Mouse (Mus musculus) liver, embryonic 13.5 days (tissue): ENCODE measurements around the gene Tomm7. TPM values are rescaled to one million over a fixed set of nuclear protein-coding genes. Genes with fewer than 3 reads are reported as not detected.
"Not testable (repeated sequence)": the region's sequence is repeated elsewhere in the genome, so short reads cannot be mapped to it uniquely, and the experiment has no call there.

ENCODE experiments used
- ATAC-seq: fragments of 200-750 bp; cut with Nextera tagmentation; 2 replicates; pipeline ENCODE4 v1.8.0; 2017; ENCODE audit warnings: low read depth, mild to moderate bottlenecking, moderate number of reproducible peaks, moderate library complexity
- DNase-seq: peaks from one replicate; pipeline ENCODE4 v3.0.0; 2022
- H3K27ac ChIP-seq: fragments of 300-500 bp; sonication (generic); 2 replicates; pipeline ENCODE4 v1.5.1; 2015; ENCODE audit warnings: moderate library complexity, mild to moderate bottlenecking, inconsistent platforms
- H3K27me3 ChIP-seq: fragments of 300-500 bp; sonication (generic); 2 replicates; pipeline ENCODE4 v1.6.1; 2015; ENCODE audit warnings: mild to moderate bottlenecking, inconsistent platforms
- H3K36me3 ChIP-seq: fragments of 300-500 bp; sonication (generic); 2 replicates; pipeline ENCODE4 v1.6.1; 2015; ENCODE audit warnings: mild to moderate bottlenecking, inconsistent platforms
- H3K4me1 ChIP-seq: fragments of 300-500 bp; sonication (generic); replicated peaks from 2 replicates; pipeline ENCODE4 v1.6.1; 2015; ENCODE audit warnings: inconsistent platforms
- H3K4me2 ChIP-seq: fragments of 300-500 bp; sonication (generic); 2 replicates; pipeline ENCODE4 v1.6.1; 2015; ENCODE audit warnings: inconsistent platforms, mild to moderate bottlenecking, moderate library complexity
- H3K4me3 ChIP-seq: fragments of 300-500 bp; sonication (generic); replicated peaks from 2 replicates; pipeline ENCODE4 v1.5.1; 2015; ENCODE audit warnings: mild to moderate bottlenecking, inconsistent platforms
- H3K9ac ChIP-seq: fragments of 300-500 bp; sonication (generic); 2 replicates; pipeline ENCODE4 v1.6.1; 2015; ENCODE audit warnings: mild to moderate bottlenecking, inconsistent platforms
- H3K9me3 ChIP-seq: fragments of 300-500 bp; sonication (generic); replicated peaks from 2 replicates; pipeline ENCODE4 v1.6.1; 2016; ENCODE audit warnings: inconsistent platforms
- WGBS: fragments of 180-500 bp; shearing (Covaris S2); methylation state at CpG from one replicate; pipeline ENCODE4 v1.1.7; 2015; ENCODE audit not compliant: insufficient replicate concordance; 5-methylcytosine and 5-hydroxymethylcytosine counted together
- polyA plus RNA-seq: library from polyadenylated mRNA; unstranded; fragments of >200 nt; fragmentation: Nextera tagmentation; extraction: Ambion mirVana; gene quantifications from 2 replicates; pipeline ENCODE4 v1.2.1, GENCODE M21; 2015

Gene Tomm7
- polyA plus RNA-seq, 1 experiment from 2014 or later, result 93.8 TPM

DNA sequence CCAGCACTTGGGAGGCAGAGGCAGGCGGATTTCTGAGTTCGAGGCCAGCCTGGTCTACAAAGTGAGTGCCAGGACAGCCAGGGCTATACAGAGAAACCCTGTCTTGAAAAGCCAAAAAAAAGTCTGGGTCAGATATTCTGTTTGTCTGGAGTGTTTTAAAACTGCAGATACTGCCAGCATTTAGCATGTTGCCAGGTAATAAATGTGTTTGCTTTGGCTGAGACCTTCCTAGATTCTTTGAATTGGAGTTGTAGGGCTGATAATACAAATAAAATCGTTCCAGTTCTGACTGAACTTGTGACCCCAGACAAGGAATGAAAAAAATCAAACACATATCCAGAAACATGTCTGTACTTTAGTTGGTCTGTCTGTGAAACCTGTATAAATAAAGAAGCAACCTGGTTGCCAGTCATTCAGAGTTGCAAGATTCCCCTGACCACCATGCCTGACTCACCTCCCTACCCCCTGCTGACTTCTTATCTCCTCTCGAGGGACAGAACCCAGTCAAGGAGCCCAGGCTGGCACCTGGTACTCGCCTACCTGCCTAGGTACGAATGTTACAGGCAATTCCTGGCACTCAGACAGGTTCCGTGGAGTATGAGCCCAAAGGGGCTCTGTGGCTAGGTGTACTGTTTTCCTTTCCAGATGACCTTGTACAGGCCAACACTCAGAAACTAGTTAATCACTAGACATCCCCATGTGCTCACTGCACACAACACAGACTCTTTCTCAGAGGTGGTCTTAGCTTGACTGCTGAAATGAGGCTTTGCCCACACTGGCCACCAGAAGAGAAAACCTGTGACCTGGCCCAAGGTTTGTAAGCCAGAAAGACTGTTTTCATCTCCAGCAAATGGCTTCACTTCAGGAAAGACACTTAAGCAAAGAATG, 19.4 kb upstream of the Tomm7 start:
- H3K27ac ChIP-seq, result no peak overlapping the region
- H3K4me1 ChIP-seq, result no peaks in the 10 kb centered on the region; the same call in 1 of the 2 replicates
- no peak overlapping the region for H3K4me2 ChIP-seq
- no peaks in the 10 kb centered on the region for H3K27me3 ChIP-seq
- H3K9me3 ChIP-seq, result no peaks in the 10 kb centered on the region
- H3K36me3 ChIP-seq, result peaks cover 9% of the 10 kb centered on the region; the same call in 1 of the 2 replicates
- DNase-seq (no peak), ATAC-seq (no peak)
- WGBS, result 63% methylated on average over 7 of the region's 7 CpGs
- H3K9ac ChIP-seq, result no peak overlapping the region
- no peak overlapping the region for H3K4me3 ChIP-seq

DNA sequence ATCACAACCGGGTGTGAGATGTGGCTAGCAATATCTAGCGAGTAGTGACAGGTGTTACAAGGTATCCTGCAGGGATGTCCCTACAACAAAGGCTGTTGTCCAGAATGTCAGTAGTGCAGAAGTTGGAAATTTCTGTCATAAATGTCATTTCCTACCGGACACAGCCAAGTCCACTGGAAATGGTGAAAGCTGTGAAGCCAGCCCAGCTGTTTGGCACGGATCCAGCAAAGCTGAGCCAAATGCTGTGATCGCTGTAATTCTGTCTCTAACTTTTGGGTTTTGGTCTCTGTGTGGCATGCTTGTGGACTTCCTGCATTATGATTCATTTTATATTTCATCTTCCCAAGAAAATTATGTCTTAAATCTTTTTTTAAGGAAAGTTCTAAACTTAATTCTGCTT, 18.3 kb upstream of the Tomm7 start:
- 73% methylated on average over 5 of the region's 5 CpGs for WGBS
- Histone ChIP-seq H3K27ac (no peak overlapping the region), H3K4me3 (no peak overlapping the region), H3K9me3 (no peaks in the 10 kb centered on the region), H3K9ac (no peak overlapping the region), H3K27me3 (no peaks in the 10 kb centered on the region), H3K4me2 (no peak overlapping the region), H3K4me1 (no peaks in the 10 kb centered on the region; the same call in 1 of the 2 replicates), H3K36me3 (peaks cover 20% of the 10 kb centered on the region)
- ATAC-seq, result no peak
- DNase-seq, result no peak

DNA sequence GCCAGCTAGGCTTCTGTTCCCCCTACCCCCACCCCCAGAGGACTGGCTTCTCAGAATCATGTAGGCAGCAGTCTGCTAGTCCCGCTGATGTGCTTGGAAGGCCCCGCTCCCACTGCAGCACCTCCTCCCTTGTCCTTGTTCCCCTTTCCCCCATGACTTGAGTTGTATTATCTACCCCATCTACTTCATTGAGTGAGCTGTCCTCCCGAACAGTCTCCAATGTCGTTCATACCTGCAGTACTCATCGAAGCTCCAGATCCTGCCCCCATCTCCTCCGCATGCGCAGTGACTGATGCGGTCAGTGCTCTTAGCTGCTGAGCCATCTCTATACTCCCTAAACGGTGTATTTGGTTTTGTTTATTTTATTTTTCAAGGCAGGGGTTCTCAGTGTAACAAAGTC, 17.8 kb upstream of the Tomm7 start:
- 80% methylated on average over 9 of the region's 9 CpGs for WGBS
- no peaks in the 10 kb centered on the region for H3K9me3 ChIP-seq
- no peaks in the 10 kb centered on the region for H3K27me3 ChIP-seq
- no peak overlapping the region for H3K9ac ChIP-seq
- no peak overlapping the region for H3K4me3 ChIP-seq
- DNase-seq (no peak), ATAC-seq (no peak)
- no peaks in the 10 kb centered on the region; the same call in 1 of the 2 replicates for H3K4me1 ChIP-seq
- no peak overlapping the region for H3K4me2 ChIP-seq
- H3K27ac ChIP-seq, result no peak overlapping the region
- peaks cover 25% of the 10 kb centered on the region for H3K36me3 ChIP-seq

- Histone ChIP-seq H3K9me3 (no peaks in the 10 kb centered on the region), H3K36me3 (peaks cover 43% of the 10 kb centered on the region), H3K9ac (no peak overlapping the region), H3K4me3 (no peak overlapping the region), H3K27me3 (no peaks in the 10 kb centered on the region), H3K4me2 (no peak overlapping the region), H3K27ac (no peak overlapping the region), H3K4me1 (no peaks in the 10 kb centered on the region; the same call in 1 of the 2 replicates)
- ATAC-seq, result no peak
- 64% methylated on average over 5 of the region's 5 CpGs for WGBS
- DNase-seq, result no peak
These were observed 15.9 kb upstream of the Tomm7 start for GRCm38 (mm10) chr5:23859896-23860295.

GRCm38 (mm10) chr5:23859087-23859718, 15.2 kb upstream of the Tomm7 start:
- H3K9ac ChIP-seq, result no peak overlapping the region
- ATAC-seq (no peak), DNase-seq (no peak)
- H3K9me3 ChIP-seq, result no peaks in the 10 kb centered on the region
- no peak overlapping the region for H3K27ac ChIP-seq
- WGBS, result 73% methylated on average over 1 of the region's 1 CpGs
- no peak overlapping the region for H3K4me3 ChIP-seq
- H3K27me3 ChIP-seq, result no peaks in the 10 kb centered on the region
- H3K4me1 ChIP-seq, result no peaks in the 10 kb centered on the region; the same call in 1 of the 2 replicates
- H3K4me2 ChIP-seq, result no peak overlapping the region
- peaks cover 50% of the 10 kb centered on the region for H3K36me3 ChIP-seq

GRCm38 (mm10) chr5:23858643-23859042, 14.7 kb upstream of the Tomm7 start:
- Histone ChIP-seq H3K4me2 (no peak overlapping the region), H3K9me3 (no peaks in the 10 kb centered on the region), H3K4me3 (no peak overlapping the region), H3K36me3 (peaks cover 56% of the 10 kb centered on the region), H3K9ac (no peak overlapping the region), H3K27me3 (no peaks in the 10 kb centered on the region), H3K4me1 (no peaks in the 10 kb centered on the region; the same call in 1 of the 2 replicates), H3K27ac (no peak overlapping the region)
- DNase-seq (no peak), ATAC-seq (no peak; the same call in 1 of the 2 replicates)
- WGBS, result 74% methylated on average over 7 of the region's 7 CpGs

- no peak overlapping the region for H3K4me2 ChIP-seq
- no peak overlapping the region for H3K4me3 ChIP-seq
- no peak overlapping the region for H3K9ac ChIP-seq
- no peak for DNase-seq
- H3K27ac ChIP-seq, result no peak overlapping the region
- ATAC-seq, result no peak
- 64% methylated on average over 3 of the region's 3 CpGs for WGBS
- H3K36me3 ChIP-seq, result peaks cover 62% of the 10 kb centered on the region
- no peaks in the 10 kb centered on the region for H3K9me3 ChIP-seq
- no peaks in the 10 kb centered on the region for H3K4me1 ChIP-seq
- no peaks in the 10 kb centered on the region for H3K27me3 ChIP-seq
These were observed 14.0 kb upstream of the Tomm7 start for GRCm38 (mm10) chr5:23858001-23858400.

GRCm38 (mm10) chr5:23857189-23857588, 13.2 kb upstream of the Tomm7 start:
- Histone ChIP-seq H3K4me1 (0 out of 2 replicates have a peak, but pooled peaks cover 4% of the 10 kb centered on the region), H3K4me3 (no peak overlapping the region), H3K36me3 (peaks cover 70% of the 10 kb centered on the region), H3K4me2 (no peak overlapping the region), H3K27ac (no peak overlapping the region), H3K27me3 (no peaks in the 10 kb centered on the region), H3K9ac (no peak overlapping the region), H3K9me3 (no peaks in the 10 kb centered on the region)
- ATAC-seq, result no peak
- DNase-seq, result no peak

- H3K27me3 ChIP-seq, result no peaks in the 10 kb centered on the region
- H3K36me3 ChIP-seq, result peaks cover 77% of the 10 kb centered on the region
- no peak overlapping the region for H3K4me3 ChIP-seq
- no peak overlapping the region for H3K27ac ChIP-seq
- peaks cover 13% of the 10 kb centered on the region for H3K4me1 ChIP-seq
- no peak overlapping the region for H3K9ac ChIP-seq
- H3K4me2 ChIP-seq, result no peak overlapping the region
- ATAC-seq (no peak), DNase-seq (no peak)
- 85% methylated on average over 1 of the region's 1 CpGs for WGBS
- H3K9me3 ChIP-seq, result no peaks in the 10 kb centered on the region
These were observed 12.2 kb upstream of the Tomm7 start for GRCm38 (mm10) chr5:23856164-23856563.

DNA sequence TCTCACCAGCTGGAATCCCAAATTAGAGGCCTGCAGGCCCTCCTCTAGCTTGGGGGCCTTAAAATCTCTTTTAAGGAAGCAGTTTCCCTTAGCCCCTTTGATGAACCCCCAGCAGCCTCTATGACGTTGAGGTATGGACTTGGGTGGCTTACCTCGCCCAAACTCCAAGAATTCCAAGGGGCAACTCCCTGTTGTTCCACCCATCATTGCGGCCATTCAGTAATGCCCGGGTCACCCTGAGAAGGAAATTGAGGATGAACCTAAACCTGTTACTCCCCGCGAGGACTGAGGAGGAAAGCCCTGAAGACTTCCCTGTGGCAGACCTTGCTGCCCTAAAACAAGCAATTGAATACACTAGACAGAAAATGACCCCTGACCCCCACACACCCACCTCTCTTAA, 11.5 kb upstream of the Tomm7 start:
- 83% methylated on average over 6 of the region's 6 CpGs for WGBS
- H3K9me3 ChIP-seq, result no peaks in the 10 kb centered on the region
- H3K27ac ChIP-seq, result no peak overlapping the region
- no peak overlapping the region for H3K4me2 ChIP-seq
- DNase-seq (no peak), ATAC-seq (no peak)
- no peak overlapping the region for H3K4me3 ChIP-seq
- peaks cover 73% of the 10 kb centered on the region for H3K36me3 ChIP-seq
- no peak overlapping the region for H3K9ac ChIP-seq
- H3K27me3 ChIP-seq, result no peaks in the 10 kb centered on the region
- H3K4me1 ChIP-seq, result peaks cover 19% of the 10 kb centered on the region

DNA sequence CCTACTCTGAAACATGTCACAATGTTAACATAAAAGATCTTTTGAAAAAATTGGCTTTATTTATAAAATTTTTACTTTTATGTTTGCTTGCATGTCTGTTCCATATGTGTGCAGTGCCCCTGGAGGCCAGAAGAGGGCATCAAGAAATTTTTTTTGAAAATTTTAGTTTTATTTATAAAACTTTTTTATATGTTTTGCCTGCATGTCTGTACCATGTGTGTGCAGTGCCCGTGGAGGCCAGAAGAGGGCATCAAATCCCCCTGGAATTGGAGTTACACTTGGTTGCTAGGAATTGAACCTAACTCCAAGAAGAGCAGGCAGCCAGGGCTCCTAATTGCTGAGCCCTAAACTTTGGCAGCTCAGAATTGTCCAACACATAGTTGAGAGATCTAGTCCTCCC, 9.0 kb upstream of the Tomm7 start:
- Histone ChIP-seq H3K36me3 (peaks cover 63% of the 10 kb centered on the region), H3K4me1 (peaks cover 24% of the 10 kb centered on the region), H3K4me3 (peak overlapping the region; percentile 84; the same call in 1 of the 2 replicates), H3K4me2 (peak overlapping the region; percentile 91; the same call in 1 of the 2 replicates)
- not testable (repeated sequence) for H3K9ac ChIP-seq, H3K27ac ChIP-seq, ATAC-seq, H3K27me3 ChIP-seq, H3K9me3 ChIP-seq
- 54% methylated on average over 1 of the region's 1 CpGs for WGBS
- DNase-seq, result peak; percentile 16
